Mouse (Mus musculus) liver, postnatal 0 days (tissue): ENCODE measurements at regions not wholly inside any gene's neighbourhood (a gene's known extent, or its start where the extent isn't known, plus 50 kb on each side); places are given as distances from the start of the nearest gene placed in this dataset.

Experiments used
- CTCF ChIP-seq: sonication (generic); IDR thresholded peaks from 2 replicates; pipeline ENCODE4 v1.5.1; 2016; ENCODE audit warnings: antibody characterized with exemption, low read depth
- EP300 ChIP-seq: IDR thresholded peaks from 2 replicates; pipeline ENCODE4 v1.6.1; 2016; ENCODE audit warnings: antibody characterized with exemption, low read depth, mild to moderate bottlenecking

- TF ChIP-seq CTCF (no peak), EP300 (no peak)
These were observed 416.0 kb downstream of the Atp23 start for GRCm38 (mm10) chr10:126485129-126485528.
